Mouse (Mus musculus) adrenal gland, adult 10 weeks (tissue): Measurements from ENCODE around the gene Bicral. TPM values are rescaled to one million over a fixed set of nuclear protein-coding genes. Genes with fewer than 3 reads are reported as not detected.

Source experiments
- polyA plus RNA-seq: library from polyadenylated mRNA; stranded (reverse); fragments of 350-450 nt; fragmentation: Illumina TruSeq; extraction: RNeasy Lipid Tissue Mini Kit (QIAGEN cat#74804); gene quantifications from one replicate; pipeline ENCODE4 v1.2.3, GENCODE M21; 2014; ENCODE audit warnings: low read depth, low replicate concordance

The Bicral gene
- 9.7 TPM for polyA plus RNA-seq

DNA sequence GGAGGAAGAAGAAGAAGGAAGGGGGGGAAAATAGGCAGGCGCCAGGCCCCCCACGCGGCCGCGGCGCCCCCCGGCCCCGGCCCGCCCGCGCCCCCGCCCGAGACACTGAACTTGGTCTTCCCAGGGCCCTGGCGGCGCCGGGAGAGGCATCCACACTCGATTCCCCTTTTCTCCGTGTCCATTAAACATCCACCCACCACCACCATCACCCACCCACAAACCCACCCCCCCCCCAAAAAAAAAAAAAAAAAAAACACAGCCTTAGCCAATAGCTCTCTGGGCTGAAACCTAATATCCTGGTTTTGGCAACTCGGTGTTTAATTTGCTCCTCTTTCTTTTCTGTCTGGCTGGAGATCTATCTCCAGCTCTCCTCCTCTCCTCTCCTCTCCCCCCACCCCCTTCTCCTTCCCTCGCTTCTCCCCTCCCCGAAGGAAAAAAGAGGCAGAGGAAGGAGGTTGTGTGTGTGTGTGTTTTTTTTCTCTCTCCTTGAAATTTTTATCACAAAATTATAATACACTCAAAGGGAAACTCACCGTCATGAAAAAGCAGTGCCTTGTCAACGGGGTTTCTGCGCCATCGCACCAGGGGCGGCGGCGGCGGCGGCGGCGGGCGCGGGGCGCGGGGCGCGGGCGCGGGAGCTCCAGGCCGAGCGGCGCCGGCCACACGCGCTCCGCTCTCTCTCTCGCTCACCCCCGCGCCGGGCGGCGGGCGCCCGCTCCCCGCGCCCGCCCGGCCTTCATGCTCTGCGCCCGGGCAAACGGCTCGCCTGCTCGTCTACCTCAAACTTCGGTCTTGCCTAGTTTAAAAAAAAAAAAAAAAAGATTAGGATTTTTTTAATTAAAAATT lies at the start of gene Bicral:
Gene Bicral, minus strand, starts transcription at position 580 of the 846 bp plus-strand sequence.

DNA sequence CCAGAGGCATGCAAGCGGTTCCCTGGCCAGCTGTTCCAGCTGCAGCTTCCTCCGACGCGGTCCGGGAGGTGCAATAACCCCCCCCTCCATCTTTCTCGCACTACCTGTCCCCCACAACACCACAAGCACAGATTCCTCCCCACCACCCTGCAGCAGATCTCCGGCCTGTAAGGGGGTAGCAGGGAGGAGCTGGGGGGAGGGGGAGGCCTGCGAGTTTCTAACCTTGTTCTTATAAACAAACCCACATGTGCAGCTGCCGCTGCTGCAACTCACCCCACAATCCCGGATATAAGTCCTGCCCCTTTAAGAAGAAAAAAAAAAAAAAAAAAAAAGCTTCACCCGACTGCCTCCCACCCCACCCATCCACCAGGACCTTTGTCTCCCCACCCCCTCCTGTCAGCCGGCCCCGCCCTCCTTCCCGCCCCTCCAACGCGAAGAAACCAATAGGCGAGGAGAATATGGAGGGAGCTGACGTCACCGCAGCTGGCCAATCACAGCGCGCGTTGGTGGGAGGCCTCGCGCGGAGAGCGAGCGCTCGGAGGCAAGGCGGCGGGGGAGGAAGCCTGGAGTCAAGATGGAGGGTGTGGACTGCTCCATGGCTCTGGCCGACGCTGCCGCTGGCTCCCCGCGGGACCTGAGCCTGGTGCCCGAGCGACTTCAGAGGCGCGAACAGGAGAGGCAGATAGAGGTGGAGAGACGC lies 32.0 kb upstream of the Bicral start, which contains the start of gene Tbcc:
Gene Tbcc, plus strand, starts transcription at position 569 of the 700 bp plus-strand sequence.

DNA sequence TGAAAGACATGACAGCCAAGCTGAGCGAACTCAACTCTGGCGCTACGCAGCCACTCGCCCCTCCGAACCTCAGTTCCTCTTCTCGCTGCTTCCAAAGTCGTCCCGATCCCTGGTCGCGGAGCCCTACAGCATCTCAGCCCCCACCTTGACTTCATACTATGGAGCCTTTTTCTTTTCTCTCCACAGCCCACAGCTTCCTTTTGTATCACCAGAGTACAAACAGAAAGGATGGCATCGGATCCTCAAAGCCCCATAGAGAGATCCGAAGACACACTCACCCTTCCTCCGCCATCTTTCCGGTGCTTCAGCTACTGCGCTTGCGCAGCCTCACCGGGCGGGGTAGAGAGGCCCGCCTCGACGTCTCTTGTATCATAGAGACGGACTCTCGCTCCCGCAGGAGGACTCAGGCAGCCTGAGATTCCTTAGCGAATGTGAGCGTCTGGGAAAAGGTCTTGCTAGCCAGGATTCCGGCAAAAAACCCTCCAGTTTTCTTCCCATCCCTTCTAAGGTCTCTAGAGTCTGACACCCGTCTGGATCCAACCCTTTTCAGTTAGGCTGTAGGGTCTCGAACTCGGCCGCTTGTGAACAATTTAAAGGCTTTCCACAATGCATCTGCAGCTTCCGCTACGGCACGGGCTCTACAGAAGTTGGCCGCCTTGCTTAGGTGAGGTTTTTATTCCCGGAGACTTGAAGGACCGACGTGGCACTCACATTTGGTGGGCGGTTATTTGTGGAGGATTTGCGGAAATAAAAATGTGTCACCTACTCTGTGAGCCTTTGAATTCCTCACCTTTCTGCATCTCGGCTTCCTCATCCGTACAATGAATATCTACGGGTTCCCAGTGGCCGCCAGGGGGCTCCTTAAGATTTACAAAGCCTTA lies 75.7 kb downstream of the Bicral start, which contains the start of gene Rpl7l1:
Gene Rpl7l1, minus strand, starts transcription at position 332 of the 881 bp plus-strand sequence.

DNA sequence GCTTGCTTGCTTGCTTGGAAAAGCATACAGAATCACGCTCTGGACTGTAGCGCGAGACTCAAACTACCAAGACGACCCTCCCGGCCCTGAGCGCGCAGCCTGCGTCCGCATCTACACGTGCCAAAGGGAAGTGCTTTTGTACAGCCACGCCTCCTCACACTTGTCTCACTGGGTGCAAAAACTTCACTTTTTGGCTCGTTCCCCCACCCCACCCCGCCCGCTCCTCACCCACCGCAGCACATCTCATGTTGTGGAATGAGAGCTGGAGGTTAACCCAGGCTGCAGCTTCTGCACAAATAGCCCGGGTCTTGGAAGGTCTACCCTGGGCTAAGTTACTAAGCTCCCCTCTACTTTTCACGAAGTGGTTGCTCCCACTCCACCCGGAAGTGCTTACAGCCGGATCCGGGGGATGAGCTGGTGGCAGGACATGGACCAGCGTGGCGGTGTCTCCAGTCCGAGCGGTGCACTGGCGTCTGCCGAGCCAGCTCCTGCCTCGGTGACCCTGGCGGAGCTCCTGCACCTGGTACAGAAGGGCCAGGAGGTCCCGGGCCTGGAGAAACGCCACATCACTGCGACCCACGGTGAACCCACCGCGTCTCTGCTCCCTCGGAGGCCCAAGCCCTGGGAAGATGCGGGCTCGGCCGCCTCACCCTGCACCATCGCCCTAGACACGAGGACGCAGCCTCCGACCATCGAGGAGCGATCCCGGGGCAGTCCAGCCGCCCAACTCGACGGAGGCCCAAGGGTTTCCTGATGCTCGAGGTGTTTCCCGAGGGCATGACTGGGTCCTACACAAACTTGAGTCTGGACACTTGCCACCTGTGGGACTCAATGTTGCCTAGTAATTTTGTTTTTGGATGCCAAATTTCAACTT lies 85.6 kb downstream of the Bicral start, which contains the start of gene 2310039H08Rik:
Gene 2310039H08Rik, plus strand, starts transcription at position 232 of the 874 bp plus-strand sequence.

DNA sequence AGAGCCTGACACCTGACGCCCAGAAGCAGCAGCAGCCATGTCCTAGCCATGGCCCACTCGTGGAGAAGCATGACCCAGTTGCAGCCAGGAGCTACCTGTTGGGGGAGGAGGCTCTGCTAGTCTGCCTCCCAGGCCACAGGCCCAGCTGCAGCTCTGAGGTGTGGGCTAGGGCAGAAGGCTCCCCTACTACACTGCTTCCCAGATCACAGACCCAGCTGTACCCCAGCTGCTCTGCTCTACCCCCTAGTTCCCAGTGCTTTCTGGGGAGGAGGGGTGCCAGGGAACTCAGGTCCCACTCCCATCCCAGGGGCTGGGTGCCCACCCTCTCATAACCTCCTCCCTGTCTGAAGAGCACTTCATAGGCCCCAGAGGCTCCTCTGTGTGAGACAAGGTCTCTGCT lies 94.7 kb downstream of the Bicral start, which contains the start of gene Ptcra:
Gene Ptcra, minus strand, starts transcription at position 169 of the 400 bp plus-strand sequence.

DNA sequence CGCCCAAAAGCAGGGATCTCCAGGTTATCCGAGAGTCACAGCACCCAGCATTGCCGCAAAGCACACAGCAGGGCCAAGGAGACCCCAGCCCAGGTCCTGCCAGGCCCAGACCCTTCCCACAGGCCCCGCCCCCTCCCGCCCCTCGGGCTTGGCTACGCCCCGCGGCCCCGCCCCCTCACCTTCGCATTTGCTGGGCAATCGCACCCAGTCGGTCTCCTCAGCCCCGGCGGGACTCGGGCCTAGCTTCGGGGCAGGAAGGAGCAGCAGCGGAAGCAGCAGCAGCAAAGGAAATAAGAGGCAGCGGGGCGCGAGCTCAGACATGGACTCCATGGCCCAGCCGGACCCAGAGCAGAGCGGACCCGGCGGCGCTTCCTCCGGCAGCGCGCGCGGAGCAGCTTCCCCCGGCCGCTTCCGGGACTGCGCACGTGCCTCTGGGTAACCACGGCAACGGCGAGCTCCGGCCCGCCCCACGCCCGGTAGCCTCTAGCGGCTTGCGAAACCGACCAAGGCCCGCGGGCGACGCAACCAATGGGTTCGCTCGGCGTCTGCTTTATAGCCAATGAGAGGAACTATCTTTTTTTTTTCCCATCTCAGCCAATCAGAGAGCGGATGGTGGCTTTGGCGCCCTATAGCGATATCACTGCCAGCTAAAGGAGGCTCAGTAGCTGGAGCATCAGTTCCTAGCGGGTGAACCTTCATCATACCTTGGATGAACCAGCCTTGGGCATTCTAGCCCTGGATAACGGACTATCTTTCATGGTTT lies 106.3 kb downstream of the Bicral start, which contains the start of gene Cnpy3:
Gene Cnpy3, minus strand, starts transcription at position 421 of the 763 bp plus-strand sequence.

Other genes with a start within 250 kb of the Bicral start
- 0.41 TPM for gene Ptk7, start 229.0 kb downstream of the Bicral start, polyA plus RNA-seq
- not detected for gene Klc4, start 212.5 kb downstream of the Bicral start, polyA plus RNA-seq
- 3.4 TPM for gene Mrpl2, start 212.3 kb downstream of the Bicral start, polyA plus RNA-seq
- 0.41 TPM for gene Cul7, start 208.1 kb downstream of the Bicral start, polyA plus RNA-seq
- 4.2 TPM for gene Rrp36, start 184.1 kb downstream of the Bicral start, polyA plus RNA-seq
- 5.2 TPM for gene Mea1, start 179.7 kb downstream of the Bicral start, polyA plus RNA-seq
- 3.8 TPM for gene Klhdc3, start 177.6 kb downstream of the Bicral start, polyA plus RNA-seq
- 11.0 TPM for gene Ppp2r5d, start 153.4 kb downstream of the Bicral start, polyA plus RNA-seq
- gene Pex6, start 147.0 kb downstream of the Bicral start, polyA plus RNA-seq = 0.82 TPM
- not detected for gene Gnmt, start 129.3 kb downstream of the Bicral start, polyA plus RNA-seq
- 1.2 TPM for gene Cnpy3, start 106.3 kb downstream of the Bicral start, polyA plus RNA-seq
- gene Ptcra, start 94.8 kb downstream of the Bicral start, polyA plus RNA-seq = not detected
- gene 2310039H08Rik, start 85.8 kb downstream of the Bicral start, polyA plus RNA-seq = 28.8 TPM
- gene Rpl7l1, start 75.8 kb downstream of the Bicral start, polyA plus RNA-seq = 34.1 TPM
- gene Tbcc, start 32.2 kb upstream of the Bicral start, polyA plus RNA-seq = 0.87 TPM
- not detected for gene Prph2, start 52.0 kb upstream of the Bicral start, polyA plus RNA-seq
- 43.1 TPM for gene Ubr2, start 152.1 kb upstream of the Bicral start, polyA plus RNA-seq